In genomic region chr2:53437046-53437815, GRCm38 (mm10) we compare ENCODE assay signal across 9 mouse cellular contexts.
A peak's percentile ranks its signal among the peaks of the same experiment; 100 is the strongest.
DNase-seq lines count a peak whose midpoint lies in the region; ATAC-seq lines count a peak whose summit lies in the region.
"Had no signal": no experiment of that assay in that cellular context is flagged by ENCODE, and none has a peak within 500 bp of the region (broad histone marks: within the 10 kb centered on the region; RNA-seq: fewer than 3 reads in every experiment).

No protein-coding gene starts in this region.

- no peak for ATAC-seq in megakaryocyte, adult 5-6 weeks (ENCODE audit: poor library complexity, severe bottlenecking)
- ATAC-seq: lung, postnatal 0 days had no signal

- intact Hi-C loops in left cerebral cortex, postnatal 10 days (cut with DNase I), result no loop called here

- peak; percentile 18 to 56 for DNase-seq in left cerebral cortex, postnatal 10 days (ENCODE audit: extremely low spot score in 1 of 2, low spot score in 2 of 2)
- DNase-seq in left cerebral cortex, adult 18-20 months (ENCODE audit: low spot score in 2 of 2), result no peak
- peak; percentile 6 to 17 for DNase-seq in frontal cortex, adult 2 months (ENCODE audit: extremely low spot score in 1 of 2, low spot score in 1 of 2)
- DNase-seq in layer of hippocampus, postnatal 36 days, result peak; percentile 62 to 66
- peak; percentile 40 to 60 for DNase-seq in right cerebral cortex, postnatal 10 days (ENCODE audit: low spot score in 2 of 2)
- DNase-seq in lung, postnatal 25 days (ENCODE audit: low spot score), result no peak
- no peak for DNase-seq in ovary, postnatal 14 days (ENCODE audit: low spot score)

Comparison
In these comparisons a context has a peak if more than half of its experiments do, and no peak if none do; other contexts are left out.
1. DNase-seq: peak in left cerebral cortex, postnatal 10 days (2 of 2), frontal cortex, adult 2 months (2 of 2), layer of hippocampus, postnatal 36 days (2 of 2) and right cerebral cortex, postnatal 10 days (2 of 2); none in left cerebral cortex, adult 18-20 months (0 of 2), lung, postnatal 25 days (single experiment) and ovary, postnatal 14 days (single experiment).